Mouse (Mus musculus) right cerebral cortex, postnatal 36 days (tissue): ENCODE results near the gene Tcea2.

Experiments used
- DNase-seq, 2 experiments: peaks; one replicate each; pipeline ENCODE4 v3.0.0; 2022; ENCODE audit warnings: low spot score in 2 of 2, mixed read lengths in 1 of 2

The Tcea2 gene

GRCm38 (mm10) chr2:181679951-181680715 lies at the start of gene Tcea2:
Tcea2 (plus strand) TSS chr2:181680310.
- peak; percentile 57 to 69 for DNase-seq

GRCm38 (mm10) chr2:181632624-181633023 lies 47.5 kb upstream of the Tcea2 start:
- DNase-seq = no peak

GRCm38 (mm10) chr2:181635865-181636264 lies 44.2 kb upstream of the Tcea2 start:
- DNase-seq = no peak

DNA sequence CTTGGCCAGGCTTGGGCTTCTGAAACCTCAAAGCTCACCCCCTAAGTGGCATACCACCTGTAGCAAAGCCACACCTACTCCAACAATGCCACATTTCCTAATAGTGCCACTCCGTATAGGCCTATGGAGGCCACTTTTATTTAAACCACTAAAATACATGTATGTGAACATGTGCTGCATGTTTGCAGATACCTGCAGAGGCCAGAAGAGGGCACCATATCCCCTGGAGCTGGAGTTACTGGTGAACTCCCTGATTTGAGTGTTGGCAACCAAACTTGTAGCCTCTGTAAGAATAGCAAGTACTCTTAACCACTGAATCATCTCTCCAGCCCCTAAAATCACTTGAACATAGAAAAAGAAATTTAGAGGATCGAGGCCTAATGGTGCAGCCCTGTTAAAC lies 35.7 kb upstream of the Tcea2 start:
- DNase-seq = no peak

- DNase-seq = no peak
Measured at GRCm38 (mm10) chr2:181645666-181646065, 34.4 kb upstream of the Tcea2 start.

GRCm38 (mm10) chr2:181646626-181647472 lies 33.3 kb upstream of the Tcea2 start:
- no peak for DNase-seq

DNA sequence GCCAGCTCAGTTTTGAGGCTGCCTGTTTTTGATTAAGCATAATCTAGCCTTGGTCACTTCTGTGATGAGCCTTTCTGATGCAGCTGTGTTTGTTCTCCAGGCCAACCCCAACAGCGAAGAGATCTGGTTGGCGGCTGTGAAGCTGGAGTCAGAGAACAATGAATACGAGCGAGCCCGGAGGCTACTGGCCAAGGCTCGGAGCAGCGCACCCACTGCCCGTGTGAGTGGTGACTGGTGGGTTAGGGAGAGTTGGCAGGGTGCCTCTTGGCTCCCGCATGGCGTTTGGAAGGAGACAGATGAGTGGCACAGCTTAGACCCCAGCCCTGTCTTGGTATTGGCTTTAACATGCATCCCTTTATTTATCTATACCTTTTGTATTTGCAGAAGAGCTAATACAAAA lies 31.2 kb upstream of the Tcea2 start:
- DNase-seq = no peak

DNA sequence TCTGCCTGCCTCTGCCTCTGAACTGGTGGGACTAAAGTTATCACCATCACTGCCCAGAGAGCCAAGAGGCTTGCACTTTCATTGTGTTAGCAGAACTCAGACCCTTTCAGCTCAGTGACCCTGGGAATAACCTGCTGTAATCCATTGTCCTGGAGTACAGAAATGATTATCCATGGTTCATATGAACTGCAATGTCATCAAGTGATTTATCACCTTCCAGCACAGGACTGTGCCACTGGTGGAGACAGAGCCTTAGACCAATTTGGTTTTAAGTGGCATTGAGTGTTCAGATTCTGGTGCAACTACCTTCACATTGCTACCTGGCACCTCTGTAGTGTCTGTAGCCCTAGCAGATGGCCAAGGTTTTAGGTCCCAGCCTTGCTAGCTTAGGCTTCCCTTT lies 27.0 kb upstream of the Tcea2 start:
- no peak for DNase-seq

DNA sequence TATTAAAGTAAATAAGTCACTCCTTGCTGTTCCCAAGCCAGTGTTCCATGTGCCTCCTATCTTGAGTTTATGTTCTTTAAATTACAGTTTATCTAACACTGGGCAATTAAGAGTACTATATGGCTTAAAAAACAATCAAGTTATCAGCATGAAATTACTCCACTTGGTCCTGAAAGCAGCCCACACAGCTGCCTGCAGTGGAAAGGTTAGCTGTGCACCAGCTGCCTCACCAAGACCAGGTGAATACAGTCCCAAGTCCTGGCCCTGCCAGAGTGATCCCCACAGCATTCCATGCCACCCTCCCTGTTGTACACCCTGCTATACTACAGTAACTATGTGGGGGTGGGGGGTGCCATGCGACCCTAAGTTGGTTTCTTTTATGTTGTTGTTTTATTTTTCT lies 26.6 kb upstream of the Tcea2 start:
- DNase-seq = no peak

DNA sequence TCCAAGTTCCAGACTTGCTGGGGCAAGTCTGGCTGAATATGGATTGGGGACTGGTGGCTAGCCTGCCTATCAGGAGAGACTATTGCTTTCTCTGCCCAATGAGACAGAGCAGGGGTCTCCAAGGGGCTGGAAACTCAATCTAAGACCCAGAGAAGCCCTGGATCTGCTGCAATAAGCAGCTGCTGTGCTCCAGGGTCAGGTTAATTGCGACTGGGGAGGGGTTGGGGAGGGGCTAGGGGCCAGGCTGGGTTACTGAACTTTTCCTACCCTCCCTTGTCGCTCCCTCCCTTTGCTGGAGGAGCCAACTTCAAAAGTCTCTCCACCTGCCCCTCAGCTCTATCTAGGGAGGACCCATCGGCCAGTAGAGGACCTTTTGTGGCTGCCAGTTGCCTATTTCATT lies 23.4 kb upstream of the Tcea2 start, which contains the start of gene Gm29797:
TSS of gene Gm29797 (plus strand) at position 301 of the 400 bp plus-strand sequence.
- DNase-seq = no peak

DNA sequence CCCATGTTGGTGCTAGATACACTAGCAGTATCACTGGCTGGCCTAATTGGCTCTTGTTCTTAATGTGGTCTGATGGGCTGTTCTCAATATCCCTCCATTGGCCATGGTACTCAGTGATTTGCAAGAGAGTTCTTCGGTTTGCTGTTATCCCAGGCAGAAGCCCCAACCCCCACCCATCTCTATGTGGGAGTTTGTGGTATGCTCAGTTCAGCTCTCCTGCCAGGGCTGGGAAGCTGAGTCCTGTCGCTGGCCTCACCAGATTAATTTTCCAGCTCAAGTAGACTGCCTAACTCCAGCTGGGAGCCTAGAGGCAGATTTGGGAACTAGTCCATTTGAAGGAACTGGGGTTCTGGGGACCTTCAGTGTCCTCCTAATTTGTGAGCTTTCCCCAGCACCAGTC lies 22.7 kb upstream of the Tcea2 start:
- DNase-seq = no peak

DNA sequence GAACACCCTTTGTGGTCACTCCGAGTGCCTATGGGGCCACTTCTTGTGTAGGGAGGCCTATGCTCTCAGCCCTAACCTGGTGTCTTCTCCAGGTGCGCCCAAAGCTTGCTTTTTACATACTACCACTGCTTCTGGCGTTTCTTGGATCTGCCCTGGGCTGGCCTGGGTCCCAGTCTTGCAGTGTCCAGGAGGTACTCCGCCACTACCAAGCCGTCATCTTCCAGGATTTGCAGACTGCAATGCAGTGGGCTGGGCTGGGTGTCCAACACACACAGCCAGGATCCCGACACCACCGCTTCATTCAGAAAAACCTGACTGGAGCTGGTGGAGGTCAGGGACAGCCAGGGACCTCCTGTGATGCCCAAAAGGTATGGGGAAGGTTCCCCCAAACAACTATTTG lies 21.6 kb upstream of the Tcea2 start:
- DNase-seq = no peak

GRCm38 (mm10) chr2:181658930-181659555 lies 21.1 kb upstream of the Tcea2 start:
- DNase-seq = peak; percentile 56 to 61

DNA sequence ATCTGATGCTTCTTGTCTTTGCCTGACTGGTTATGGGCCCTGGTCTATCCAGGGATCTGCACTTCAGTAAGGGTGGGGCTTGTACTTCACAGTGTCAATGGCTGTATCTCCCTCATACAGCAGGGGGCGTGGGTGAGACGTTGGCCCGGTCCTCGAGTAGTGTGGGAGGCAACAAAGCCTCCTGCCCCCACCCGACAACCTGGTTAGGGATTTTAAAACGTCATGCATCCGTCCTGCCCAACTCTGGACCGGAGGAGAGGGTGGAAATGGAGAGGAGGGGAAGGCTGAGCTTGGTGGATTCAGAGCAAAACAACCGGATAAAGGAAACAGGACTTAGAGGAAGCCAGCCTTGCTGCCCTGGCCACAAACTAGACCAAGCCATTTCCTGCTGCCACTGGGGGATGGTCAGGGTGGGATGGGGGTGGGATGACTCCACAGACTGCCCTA lies 20.5 kb upstream of the Tcea2 start:
- DNase-seq = peak; percentile 77 to 78

GRCm38 (mm10) chr2:181662620-181663297 lies 17.4 kb upstream of the Tcea2 start:
- DNase-seq = no peak

GRCm38 (mm10) chr2:181663298-181663630 lies 16.8 kb upstream of the Tcea2 start:
- DNase-seq = no peak

DNA sequence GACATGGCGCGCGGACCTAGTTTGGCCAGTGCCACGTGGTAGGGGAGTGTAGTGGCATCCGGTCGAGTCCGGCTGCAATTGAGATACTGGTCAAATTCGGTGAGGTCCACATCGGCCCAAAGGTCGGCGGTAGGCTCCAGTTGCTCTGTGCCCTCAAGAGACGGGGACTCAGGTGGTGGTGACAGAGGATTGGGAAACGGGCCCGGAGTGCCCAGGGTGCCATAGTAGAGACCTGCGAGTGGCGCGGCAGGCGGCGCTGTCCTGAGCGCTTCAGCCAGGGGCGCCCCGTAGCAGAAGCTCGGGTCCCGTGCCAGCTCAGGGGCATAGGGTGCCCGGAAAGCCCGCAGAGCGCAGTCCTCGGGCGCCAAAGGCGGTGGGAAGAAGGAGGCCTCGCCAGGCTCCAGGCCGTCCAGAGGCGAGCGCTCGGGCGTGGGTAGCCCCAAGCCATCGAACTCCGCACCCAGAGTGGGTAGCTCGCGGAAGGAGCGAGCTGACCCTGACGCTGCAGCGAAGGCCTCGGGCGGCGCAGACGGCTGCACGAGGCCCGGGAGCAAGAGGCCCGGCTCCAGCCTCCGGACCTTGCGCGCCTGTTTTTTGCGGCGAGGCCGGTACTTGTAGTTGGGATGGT lies 9.7 kb upstream of the Tcea2 start:
- DNase-seq = no peak

DNA sequence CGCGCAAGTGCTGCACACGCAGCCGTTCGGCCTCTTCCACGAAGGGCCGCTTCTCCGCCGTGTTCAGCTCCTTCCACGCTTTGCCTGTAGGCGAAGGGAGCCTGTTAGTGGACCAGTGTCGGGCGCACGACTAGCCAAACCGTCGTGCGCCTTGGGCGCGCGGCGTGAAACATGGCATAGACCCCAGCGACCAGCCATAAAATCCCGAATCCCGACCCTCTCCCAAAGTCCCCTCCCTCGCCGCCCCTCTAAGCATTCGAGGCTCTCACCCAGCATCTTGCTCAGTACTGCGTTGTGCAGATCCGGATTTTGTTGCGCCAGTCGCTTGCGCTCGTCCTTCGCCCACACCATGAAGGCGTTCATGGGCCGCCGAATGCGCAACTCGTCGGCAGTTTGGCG lies 9.2 kb upstream of the Tcea2 start:
- DNase-seq = no peak

- DNase-seq = no peak
Measured at GRCm38 (mm10) chr2:181671326-181671725, 8.8 kb upstream of the Tcea2 start, which contains the start of gene Sox18. Sox18 (minus strand) TSS chr2:181671640.

- DNase-seq = no peak
Measured at GRCm38 (mm10) chr2:181671984-181672383, 8.1 kb upstream of the Tcea2 start.

DNA sequence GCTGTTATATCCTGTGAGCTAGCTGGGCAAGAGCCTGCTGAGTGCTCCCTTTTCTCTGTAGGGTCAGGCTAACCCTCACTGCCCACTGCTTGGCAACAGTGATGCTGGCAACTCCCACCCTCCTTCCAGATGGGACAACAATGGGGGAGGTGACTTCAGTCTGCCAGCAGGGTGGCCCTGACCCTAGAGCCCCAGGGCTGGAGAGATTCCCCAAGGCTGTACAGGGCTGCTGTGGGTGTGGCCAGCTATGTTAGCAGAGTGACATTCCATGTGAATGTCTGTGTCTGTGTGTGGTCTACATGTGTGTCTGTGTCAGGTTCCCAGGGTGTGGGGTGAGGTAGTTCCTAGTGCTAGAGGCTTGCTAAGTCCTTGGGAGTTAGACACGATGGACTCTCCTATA lies 6.6 kb upstream of the Tcea2 start:
- DNase-seq = no peak
